Mouse (Mus musculus) megakaryocyte, embryonic 14.5 days (primary cell): Measurements from ENCODE around the gene Olfr203. TPM values are rescaled to one million over a fixed set of nuclear protein-coding genes. Genes with fewer than 3 reads are reported as not detected.
"Not testable (repeated sequence)": the region's sequence is repeated elsewhere in the genome, so short reads cannot be mapped to it uniquely, and the experiment has no call there.

ENCODE experiments used
- H3K27me3 ChIP-seq: replicated peaks from 2 replicates; pipeline ENCODE3; 2012; ENCODE audit warnings: inconsistent platforms
- H3K36me3 ChIP-seq: replicated peaks from 2 replicates; pipeline ENCODE3; 2012; ENCODE audit warnings: low read length, inconsistent platforms, mixed read lengths
- H3K4me1 ChIP-seq: 2 replicates; pipeline ENCODE4 v1.6.1; 2012; ENCODE audit warnings: inconsistent platforms
- H3K4me3 ChIP-seq: replicated peaks from 2 replicates; pipeline ENCODE3; 2012; ENCODE audit warnings: moderate library complexity, mild to moderate bottlenecking, inconsistent platforms
- H3K9me3 ChIP-seq: 2 replicates; pipeline ENCODE4 v1.6.1; 2012; ENCODE audit warnings: inconsistent platforms
- FLI1 ChIP-seq: IDR thresholded peaks from 2 replicates; pipeline ENCODE4 v1.6.1; 2012; ENCODE audit warnings: low read length, inconsistent platforms, mixed read lengths
- GATA1 ChIP-seq: IDR thresholded peaks from 3 replicates; pipeline ENCODE4 v1.6.1; 2012; ENCODE audit warnings: mixed read lengths, low read length, inconsistent platforms, borderline replicate concordance
- polyA plus RNA-seq: library from polyadenylated mRNA; stranded (reverse); fragments of >175 nt; gene quantifications from 2 replicates; pipeline ENCODE4 v1.2.3, GENCODE M21; 2012; ENCODE audit warnings: low replicate concordance; ENCODE audit not compliant: insufficient read depth

Olfr203 gene
- polyA plus RNA-seq: not detected in 2 replicates

DNA sequence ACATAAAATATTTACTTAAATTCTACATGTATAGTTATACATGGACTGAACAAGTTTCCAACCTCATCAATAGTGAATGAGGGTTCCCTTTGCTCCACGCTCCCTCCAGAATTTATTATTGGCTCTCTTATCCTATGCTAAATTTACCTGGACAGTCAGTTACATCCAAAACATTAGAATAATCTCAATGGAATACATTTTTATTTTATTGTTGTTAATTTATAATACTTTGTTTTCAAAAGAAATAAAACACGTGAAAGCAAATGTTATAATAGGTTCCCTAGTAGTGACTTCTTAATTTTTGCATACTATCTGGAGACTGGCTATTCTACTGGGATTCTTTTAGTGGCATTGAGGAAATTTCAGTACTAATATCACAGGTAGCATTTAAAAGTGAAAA lies at the start of gene Olfr203:
TSS of gene Olfr203 (plus strand) at position 301 of the 400 bp plus-strand sequence.
- no peaks in the 10 kb centered on the region for H3K9me3 ChIP-seq
- no peaks in the 10 kb centered on the region for H3K36me3 ChIP-seq
- no peaks in the 10 kb centered on the region for H3K4me1 ChIP-seq
- H3K4me3 ChIP-seq: no peak within 1 kb of the TSS
- TF ChIP-seq GATA1 (no peak), FLI1 (no peak)
- H3K27me3 ChIP-seq: no peaks in the 10 kb centered on the region

DNA sequence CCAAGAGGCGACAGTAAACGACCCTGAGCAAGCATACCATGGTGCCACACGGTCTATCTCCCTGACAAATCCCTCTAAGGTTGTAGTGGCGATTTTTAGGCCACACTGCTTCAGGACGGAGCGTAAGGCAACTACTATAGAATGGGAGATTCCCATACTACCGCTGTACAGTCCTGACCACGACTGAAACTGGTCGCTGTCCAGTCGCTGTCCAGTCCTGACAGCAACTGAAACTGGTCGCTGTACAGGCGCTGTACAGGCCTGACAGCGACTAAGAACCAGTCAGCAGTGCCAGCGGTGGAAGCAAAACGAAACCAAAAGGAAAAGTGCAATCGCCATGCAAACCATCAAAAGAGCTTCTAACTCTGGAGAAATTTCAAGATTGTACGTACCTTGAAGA lies 49.0 kb upstream of the Olfr203 start:
- Histone ChIP-seq H3K9me3 (peaks cover 11% of the 10 kb centered on the region), H3K4me3 (no peak overlapping the region), H3K36me3 (no peaks in the 10 kb centered on the region), H3K27me3 (no peaks in the 10 kb centered on the region), H3K4me1 (no peaks in the 10 kb centered on the region)
- TF ChIP-seq GATA1: no peak
- TF ChIP-seq FLI1: no peak

DNA sequence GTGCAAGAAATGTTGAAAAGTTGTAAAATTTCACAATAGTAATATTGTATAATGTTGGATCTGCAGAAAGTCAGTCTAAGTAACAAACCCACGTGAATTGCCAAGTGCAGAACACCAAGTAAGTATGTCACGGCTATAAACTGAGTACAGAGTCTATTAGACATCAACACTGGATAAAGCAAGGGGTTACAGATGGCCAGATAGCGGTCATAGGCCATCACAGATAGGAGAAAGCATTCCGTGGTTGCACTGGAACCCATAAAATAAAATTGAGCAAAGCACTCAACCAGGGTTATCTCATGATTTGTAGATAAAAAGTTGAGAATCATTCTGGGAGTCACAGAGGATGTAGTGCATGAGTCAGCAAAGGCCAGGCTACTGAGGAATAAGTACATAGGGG lies 29.6 kb upstream of the Olfr203 start:
- not testable (repeated sequence) for H3K4me3 ChIP-seq, H3K4me1 ChIP-seq, H3K36me3 ChIP-seq

DNA sequence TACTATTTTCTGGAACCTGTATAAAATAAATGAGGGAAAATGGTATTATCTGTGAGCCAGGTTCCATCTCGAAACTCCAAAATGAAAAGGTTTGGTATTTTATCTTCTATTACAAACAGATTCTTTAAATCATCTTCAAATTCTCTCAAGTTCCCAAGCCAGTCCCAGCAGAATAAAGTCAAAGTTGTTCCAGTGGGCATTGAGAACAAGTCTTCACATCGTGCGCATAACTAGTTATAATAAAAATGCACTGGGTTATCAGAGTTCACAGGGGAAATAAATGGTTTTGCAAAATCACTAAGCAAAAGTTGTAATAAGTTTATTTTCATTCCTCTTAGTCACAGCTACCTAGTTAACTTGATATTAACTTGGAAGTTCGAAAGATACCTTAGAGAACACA lies 26.1 kb upstream of the Olfr203 start, which contains the start of gene Olfr201:
TSS of gene Olfr201 (minus strand) at position 101 of the 400 bp plus-strand sequence.
- H3K27me3 ChIP-seq, H3K4me1 ChIP-seq, H3K9me3 ChIP-seq, H3K4me3 ChIP-seq, H3K36me3 ChIP-seq: not testable (repeated sequence)

More for the DNA sequence above, 29.6 kb upstream of the Olfr203 start:
- not testable (repeated sequence) for H3K9me3 ChIP-seq, H3K27me3 ChIP-seq

DNA sequence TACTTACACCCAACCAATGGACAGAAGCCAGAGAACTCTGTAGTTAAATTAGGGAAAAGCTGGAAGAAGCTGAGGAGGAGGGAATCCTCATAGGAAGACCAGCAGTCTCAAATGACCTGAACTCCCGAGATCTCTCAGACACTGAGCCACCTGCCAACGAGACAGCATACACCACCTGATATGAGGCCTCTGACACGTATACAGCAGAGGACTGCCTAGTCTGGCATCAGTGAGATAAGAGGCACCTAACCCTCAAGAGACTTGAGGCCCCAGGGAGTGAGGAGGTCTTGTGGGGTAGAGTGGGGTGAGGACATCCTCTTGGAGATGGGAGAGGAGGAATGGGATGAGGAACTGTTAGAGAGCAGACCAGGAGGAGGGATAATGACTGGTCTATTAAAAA lies 18.1 kb upstream of the Olfr203 start:
- no peak for TF ChIP-seq GATA1
- no peak for TF ChIP-seq FLI1
- no peak overlapping the region for H3K4me3 ChIP-seq

DNA sequence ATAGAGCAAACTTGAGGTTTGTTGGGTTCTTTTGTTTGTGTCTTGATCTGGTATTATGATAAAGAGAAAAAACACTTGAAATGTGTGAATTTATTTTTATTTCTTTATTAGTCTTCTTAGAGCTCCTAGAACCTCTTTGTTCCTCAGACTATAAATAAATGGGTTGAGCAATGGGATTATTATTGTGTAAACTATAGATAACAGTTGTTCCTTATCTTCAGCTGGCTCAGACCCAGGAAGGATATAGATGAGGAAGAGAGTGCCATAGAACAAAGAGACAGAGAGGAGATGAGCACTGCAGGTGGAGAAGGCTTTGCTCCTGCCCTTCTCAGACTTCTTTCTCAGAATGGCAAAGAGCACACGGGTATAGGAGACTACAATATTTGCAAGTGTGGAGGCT lies 15.2 kb upstream of the Olfr203 start:
- TF ChIP-seq FLI1 (no peak), GATA1 (no peak)
- H3K4me3 ChIP-seq: no peak overlapping the region
- H3K36me3 ChIP-seq: no peaks in the 10 kb centered on the region
- peaks cover 2% of the 10 kb centered on the region; the same call in 1 of the 2 replicates for H3K9me3 ChIP-seq
- H3K27me3 ChIP-seq: no peaks in the 10 kb centered on the region
- no peaks in the 10 kb centered on the region for H3K4me1 ChIP-seq

More for the DNA sequence above, 18.1 kb upstream of the Olfr203 start:
- Histone ChIP-seq H3K9me3 (peaks cover 2% of the 10 kb centered on the region; the same call in 1 of the 2 replicates), H3K27me3 (no peaks in the 10 kb centered on the region), H3K36me3 (no peaks in the 10 kb centered on the region), H3K4me1 (no peaks in the 10 kb centered on the region)

DNA sequence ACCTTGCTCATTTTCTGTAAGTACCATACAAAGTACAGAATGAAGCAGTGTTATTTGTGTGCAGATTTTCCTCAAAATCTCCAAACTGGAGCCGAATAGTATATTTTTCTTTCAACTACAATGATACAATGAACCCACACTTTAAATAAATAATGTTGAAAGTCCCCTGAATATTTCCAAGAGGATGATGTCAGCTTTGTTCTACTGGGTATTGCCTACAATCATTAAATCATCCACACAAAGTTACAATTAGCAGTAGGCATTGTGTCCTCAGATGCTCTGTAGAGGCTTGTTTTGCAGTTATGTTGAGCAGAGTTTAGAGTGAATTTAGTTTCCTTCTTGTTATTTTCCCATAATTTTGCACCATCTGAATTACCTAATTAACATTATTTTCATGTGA lies 12.0 kb upstream of the Olfr203 start, which contains the start of gene Olfr202:
TSS of gene Olfr202 (minus strand) at position 101 of the 400 bp plus-strand sequence.
- no peak for TF ChIP-seq GATA1
- no peak for TF ChIP-seq FLI1
- Histone ChIP-seq H3K4me3 (no peak within 1 kb of the TSS), H3K36me3 (no peaks in the 10 kb centered on the region), H3K4me1 (no peaks in the 10 kb centered on the region), H3K27me3 (no peaks in the 10 kb centered on the region), H3K9me3 (no peaks in the 10 kb centered on the region)

DNA sequence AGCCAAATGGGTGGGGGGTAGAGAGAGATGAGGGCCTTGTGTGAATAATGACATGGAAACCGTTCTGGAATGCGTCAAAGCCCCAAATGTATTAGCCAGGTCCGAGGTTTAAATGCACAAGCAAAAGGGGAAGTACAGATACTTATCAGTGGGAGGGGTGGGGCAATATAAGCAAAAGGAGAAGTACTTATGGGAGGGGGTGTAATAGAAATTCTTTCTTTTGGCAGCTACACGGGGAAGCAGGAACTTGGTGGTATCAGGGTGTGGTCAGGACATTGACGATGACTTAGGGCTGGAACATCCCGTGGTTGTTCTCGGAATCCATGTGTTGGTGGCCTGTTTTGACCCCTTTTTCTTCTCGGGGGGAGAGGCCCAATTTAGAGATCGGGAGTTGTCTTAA lies 11.1 kb upstream of the Olfr203 start:
- not testable (repeated sequence) for H3K4me1 ChIP-seq, H3K4me3 ChIP-seq, H3K27me3 ChIP-seq, H3K9me3 ChIP-seq, H3K36me3 ChIP-seq

DNA sequence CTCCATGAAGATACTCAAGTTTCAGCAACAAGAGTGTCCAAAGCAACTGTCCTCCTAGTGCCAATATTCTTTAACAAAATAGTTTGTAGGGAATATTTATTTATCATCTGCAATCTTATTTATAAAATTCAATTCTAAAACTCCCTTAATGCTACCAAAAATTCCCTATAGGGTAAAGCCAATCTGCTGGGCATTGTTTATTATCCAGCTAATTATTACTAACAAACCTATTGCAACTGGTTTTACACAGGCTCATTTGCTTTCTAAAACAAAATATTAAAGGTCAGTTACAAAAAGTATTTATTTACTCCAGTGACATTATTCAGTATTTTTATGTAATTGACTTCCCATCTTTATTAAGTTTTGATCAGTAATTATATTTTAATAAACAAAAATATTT lies 19.5 kb downstream of the Olfr203 start, which contains the start of gene Olfr204:
TSS of gene Olfr204 (minus strand) at position 101 of the 400 bp plus-strand sequence.
- TF ChIP-seq FLI1 (no peak), GATA1 (no peak)
- Histone ChIP-seq H3K9me3 (no peaks in the 10 kb centered on the region), H3K36me3 (no peaks in the 10 kb centered on the region), H3K4me3 (no peak within 1 kb of the TSS), H3K27me3 (no peaks in the 10 kb centered on the region), H3K4me1 (no peaks in the 10 kb centered on the region)

DNA sequence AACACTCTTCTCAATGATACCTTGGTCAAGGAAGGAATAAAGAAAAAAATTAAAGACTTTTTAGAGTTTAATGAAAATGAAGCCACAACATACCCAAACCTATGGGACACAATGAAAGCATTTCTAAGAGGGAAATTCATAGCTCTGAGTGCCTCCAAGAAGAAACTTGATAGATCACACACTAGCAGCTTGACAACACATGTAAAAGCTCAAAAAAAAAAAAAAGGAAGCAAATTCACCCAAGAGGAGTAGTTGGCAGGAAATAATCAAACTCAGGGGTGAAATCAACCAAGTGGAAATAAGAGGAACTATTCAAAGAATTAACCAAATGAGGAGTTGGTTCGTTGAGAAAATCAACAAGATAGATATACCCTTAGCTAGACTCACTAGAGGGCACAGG lies 24.6 kb downstream of the Olfr203 start:
- not testable (repeated sequence) for H3K4me1 ChIP-seq, H3K27me3 ChIP-seq, H3K9me3 ChIP-seq, H3K4me3 ChIP-seq, H3K36me3 ChIP-seq

DNA sequence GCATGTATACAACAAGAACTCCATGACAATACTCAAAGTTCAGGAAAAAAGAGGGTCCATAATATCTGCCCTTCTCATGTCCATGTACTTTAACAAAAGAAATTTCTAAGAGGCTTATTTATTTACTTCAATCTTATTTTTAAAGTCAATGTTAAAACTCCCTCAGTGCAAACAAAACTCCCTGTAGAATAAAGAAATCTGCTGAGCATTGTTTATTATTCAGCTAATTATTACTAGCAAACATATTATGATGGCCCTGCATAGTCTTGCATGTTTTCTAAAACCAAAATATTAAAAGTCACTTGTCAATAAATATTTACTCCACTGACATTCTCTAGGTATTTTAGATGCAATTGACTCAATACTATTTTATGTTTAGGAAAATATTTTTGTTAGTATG lies 32.4 kb downstream of the Olfr203 start, which contains the start of gene Olfr205:
TSS of gene Olfr205 (minus strand) at position 101 of the 400 bp plus-strand sequence.
- H3K27me3 ChIP-seq: no peaks in the 10 kb centered on the region
- TF ChIP-seq GATA1 (no peak), FLI1 (no peak)
- H3K36me3 ChIP-seq: no peaks in the 10 kb centered on the region

DNA sequence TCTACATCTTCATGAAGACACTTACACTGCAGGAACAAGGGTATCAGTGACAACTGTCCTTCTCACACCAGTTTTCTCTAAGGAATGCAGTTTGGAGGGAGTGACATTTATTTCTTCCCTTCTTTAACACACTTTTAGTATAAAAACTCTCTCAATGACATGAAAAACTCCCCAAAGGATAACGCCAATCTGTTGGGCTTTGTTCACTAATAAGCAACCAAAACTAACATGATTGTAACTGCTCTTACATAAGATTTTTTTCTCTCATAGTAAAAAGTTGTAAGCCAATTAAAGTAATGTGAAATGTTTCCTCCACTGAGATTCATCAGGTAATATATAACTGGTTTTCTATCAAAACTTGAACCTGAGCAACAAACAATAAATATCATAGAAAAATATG lies 50.5 kb downstream of the Olfr203 start, which contains the start of gene Olfr206:
TSS of gene Olfr206 (minus strand) at position 101 of the 400 bp plus-strand sequence.
- H3K36me3 ChIP-seq: no peaks in the 10 kb centered on the region
- no peaks in the 10 kb centered on the region for H3K27me3 ChIP-seq
- no peaks in the 10 kb centered on the region for H3K9me3 ChIP-seq
- no peak within 1 kb of the TSS for H3K4me3 ChIP-seq
- H3K4me1 ChIP-seq: no peaks in the 10 kb centered on the region
- no peak for TF ChIP-seq FLI1
- no peak for TF ChIP-seq GATA1

More for the DNA sequence above, 32.4 kb downstream of the Olfr203 start, which contains the start of gene Olfr205:
- Histone ChIP-seq H3K4me1 (no peaks in the 10 kb centered on the region), H3K9me3 (0 out of 2 replicates have a peak, but pooled peaks cover 3% of the 10 kb centered on the region), H3K4me3 (no peak within 1 kb of the TSS)

Other genes starting within 250 kb of the Olfr203 start
- not detected in 2 replicates for gene Olfr190, start 220.9 kb upstream of the Olfr203 start, polyA plus RNA-seq
- not detected in 2 replicates for gene Olfr191, start 209.1 kb upstream of the Olfr203 start, polyA plus RNA-seq
- gene Olfr193, start 187.0 kb upstream of the Olfr203 start, polyA plus RNA-seq: not detected in 2 replicates
- gene Olfr194, start 177.8 kb upstream of the Olfr203 start, polyA plus RNA-seq: not detected in 2 replicates
- not detected in 2 replicates for gene Olfr195, start 151.8 kb upstream of the Olfr203 start, polyA plus RNA-seq
- not detected in 2 replicates for gene Olfr196, start 128.4 kb upstream of the Olfr203 start, polyA plus RNA-seq
- not detected in 2 replicates for gene Olfr198, start 95.3 kb upstream of the Olfr203 start, polyA plus RNA-seq
- gene Olfr199, start 79.1 kb upstream of the Olfr203 start, polyA plus RNA-seq: not detected in 2 replicates
- not detected in 2 replicates for gene Olfr201, start 26.2 kb upstream of the Olfr203 start, polyA plus RNA-seq
- not detected in 2 replicates for gene Olfr202, start 12.1 kb upstream of the Olfr203 start, polyA plus RNA-seq
- gene Olfr204, start 19.4 kb downstream of the Olfr203 start, polyA plus RNA-seq: not detected in 2 replicates
- gene Olfr205, start 32.3 kb downstream of the Olfr203 start, polyA plus RNA-seq: not detected in 2 replicates
- not detected in 2 replicates for gene Olfr206, start 50.4 kb downstream of the Olfr203 start, polyA plus RNA-seq
- not detected in 2 replicates for gene Olfr209, start 65.1 kb downstream of the Olfr203 start, polyA plus RNA-seq
- gene Gabrr3, start 108.5 kb downstream of the Olfr203 start, polyA plus RNA-seq: not detected in 2 replicates
- 2.3 TPM in 1 of 2 replicates, not detected in the other for gene Riox2, start 172.9 kb downstream of the Olfr203 start, polyA plus RNA-seq